Mouse (Mus musculus) heart, embryonic 14.5 days (tissue): ENCODE data around the gene Rgs14. TPM values are rescaled to one million over a fixed set of nuclear protein-coding genes. Genes with fewer than 3 reads are reported as not detected.

Experiments used
- ATAC-seq: fragments of 200-750 bp; cut with Nextera tagmentation; 2 replicates; pipeline ENCODE4 v1.8.0; 2017; ENCODE audit warnings: low read depth, moderate TSS enrichment; ENCODE audit not compliant: insufficient number of reproducible peaks, insufficient read depth, low FRiP score
- H3K27ac ChIP-seq, 2 experiments: fragments of 200-500 bp in 1 of 2; fragments of 300-500 bp in 1 of 2; sonication (generic) in 1 of 2; replicated peaks in 1 of 2; 2 replicates each; pipeline ENCODE4 v1.5.1; 2012 to 2014; ENCODE audit warnings: low read depth in 2 of 2, low read length in 2 of 2, control low read depth in 1 of 2, mild to moderate bottlenecking in 1 of 2, mixed read lengths in 1 of 2; ENCODE audit not compliant: control insufficient read depth in 1 of 2, insufficient read depth in 1 of 2
- H3K27me3 ChIP-seq: fragments of 300-500 bp; sonication (generic); 2 replicates; pipeline ENCODE4 v1.6.1; 2014; ENCODE audit warnings: mild to moderate bottlenecking, low read length, control low read depth; ENCODE audit not compliant: control insufficient read depth, insufficient read depth
- H3K36me3 ChIP-seq: fragments of 300-500 bp; sonication (generic); 2 replicates; pipeline ENCODE4 v1.6.1; 2014; ENCODE audit warnings: mild to moderate bottlenecking, control low read depth, low read length, mixed read lengths; ENCODE audit not compliant: control insufficient read depth, insufficient read depth
- H3K4me1 ChIP-seq, 2 experiments: fragments of 200-500 bp in 1 of 2; fragments of 300-500 bp in 1 of 2; sonication (generic) in 1 of 2; 2 replicates each; pipeline ENCODE4 v1.6.1; 2012 to 2014; ENCODE audit warnings: low read length in 2 of 2, control low read depth in 1 of 2, mixed read lengths in 1 of 2; ENCODE audit not compliant: control insufficient read depth in 2 of 2, insufficient read depth in 2 of 2
- H3K4me2 ChIP-seq: fragments of 300-500 bp; sonication (generic); 2 replicates; pipeline ENCODE4 v1.6.1; 2014; ENCODE audit warnings: mild to moderate bottlenecking, low read length
- H3K4me3 ChIP-seq, 2 experiments: fragments of 200-500 bp in 1 of 2; fragments of 300-500 bp in 1 of 2; sonication (generic) in 1 of 2; 2 replicates each; pipeline ENCODE4 v1.5.1; 2012 to 2014; ENCODE audit warnings: low read length in 2 of 2, mild to moderate bottlenecking in 2 of 2, control low read depth in 1 of 2, low read depth in 1 of 2, moderate library complexity in 1 of 2; ENCODE audit not compliant: control insufficient read depth in 1 of 2, insufficient read depth in 1 of 2
- H3K9ac ChIP-seq: fragments of 300-500 bp; sonication (generic); 2 replicates; pipeline ENCODE4 v1.6.1; 2014; ENCODE audit warnings: mild to moderate bottlenecking, low read length
- H3K9me3 ChIP-seq: fragments of 300-500 bp; sonication (generic); 2 replicates; pipeline ENCODE4 v1.6.1; 2016; ENCODE audit warnings: low read length, control low read depth; ENCODE audit not compliant: control insufficient read depth
- WGBS: fragments of 180-500 bp; shearing (Covaris S2); extraction: QIAGEN DNeasy Blood & Tissue Kit; methylation state at CpG from one replicate; pipeline ENCODE4 v1.1.7; 2014; 5-methylcytosine and 5-hydroxymethylcytosine counted together
- polyA plus RNA-seq: library from polyadenylated mRNA; unstranded; fragments of >200 nt; fragmentation: Nextera tagmentation; extraction: Ambion mirVana; gene quantifications from 2 replicates; pipeline ENCODE4 v1.2.1, GENCODE M21; 2014

Gene Rgs14
- polyA plus RNA-seq, 1 experiment from 2014 or later: 0.45 TPM

DNA sequence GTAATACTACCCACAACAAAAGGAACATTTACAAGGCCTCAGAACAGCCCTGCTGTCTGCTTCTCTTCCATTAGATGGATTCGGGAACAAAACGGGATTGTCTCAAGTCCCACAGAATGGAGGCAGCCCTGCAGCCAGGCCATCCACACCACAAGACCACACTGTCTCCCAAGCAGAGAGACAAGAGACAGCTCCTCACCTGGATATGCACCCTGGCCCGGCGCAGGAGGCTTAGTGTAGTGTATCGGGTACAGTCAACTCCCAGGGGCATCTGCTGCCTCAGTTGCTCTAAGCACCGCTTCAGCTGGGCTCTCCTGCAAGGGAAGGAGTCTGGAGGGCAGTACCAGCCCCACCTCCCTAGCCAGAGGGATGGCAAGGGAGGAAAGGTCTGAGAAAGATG, 41.4 kb upstream of the Rgs14 start:
- ATAC-seq: no peak
- Histone ChIP-seq H3K9ac (peak overlapping the region; percentile 71; the same call in 1 of the 2 replicates), H3K9me3 (no peaks in the 10 kb centered on the region), H3K4me2 (peak overlapping the region; percentile 79), H3K27me3 (no peaks in the 10 kb centered on the region), H3K4me3 (peak overlapping the region in 1 of 2 experiments; percentile 60; a peak in 1 of 4 replicates), H3K4me1 (peaks cover 22 to 41% of the 10 kb centered on the region in 2 experiments; a peak in 3 of 4 replicates), H3K27ac (no peak overlapping the region), H3K36me3 (peaks cover 33% of the 10 kb centered on the region)
- 83% methylated on average over 6 of the region's 6 CpGs for WGBS

DNA sequence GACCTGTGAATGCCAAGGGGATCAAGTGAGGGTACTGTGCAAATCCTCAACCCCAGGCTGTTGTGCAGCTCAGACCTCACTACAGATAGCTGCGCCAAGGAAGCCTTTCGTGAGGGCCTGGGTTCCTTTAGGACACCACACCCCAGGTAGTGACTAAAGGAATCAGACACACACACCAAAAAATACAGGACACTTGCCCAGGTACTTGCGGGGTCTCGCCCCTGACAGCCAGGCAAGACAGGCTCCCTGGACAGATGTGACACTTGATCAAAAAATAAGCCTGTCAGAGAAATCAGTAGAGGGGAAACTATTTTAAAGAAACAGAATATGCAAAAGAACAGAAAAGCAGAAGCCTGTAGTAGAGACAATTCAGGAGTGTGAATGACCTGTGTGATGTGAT, 40.9 kb upstream of the Rgs14 start:
- Histone ChIP-seq H3K4me3 (peak overlapping the region; percentile 60 to 74), H3K27me3 (no peaks in the 10 kb centered on the region), H3K4me2 (peak overlapping the region; percentile 79), H3K27ac (no peak overlapping the region), H3K4me1 (peaks cover 19 to 36% of the 10 kb centered on the region in 2 experiments; a peak in 3 of 4 replicates), H3K36me3 (peaks cover 28% of the 10 kb centered on the region), H3K9ac (peak overlapping the region; percentile 71), H3K9me3 (no peaks in the 10 kb centered on the region)
- WGBS: 81% methylated on average over 4 of the region's 4 CpGs
- ATAC-seq: no peak

DNA sequence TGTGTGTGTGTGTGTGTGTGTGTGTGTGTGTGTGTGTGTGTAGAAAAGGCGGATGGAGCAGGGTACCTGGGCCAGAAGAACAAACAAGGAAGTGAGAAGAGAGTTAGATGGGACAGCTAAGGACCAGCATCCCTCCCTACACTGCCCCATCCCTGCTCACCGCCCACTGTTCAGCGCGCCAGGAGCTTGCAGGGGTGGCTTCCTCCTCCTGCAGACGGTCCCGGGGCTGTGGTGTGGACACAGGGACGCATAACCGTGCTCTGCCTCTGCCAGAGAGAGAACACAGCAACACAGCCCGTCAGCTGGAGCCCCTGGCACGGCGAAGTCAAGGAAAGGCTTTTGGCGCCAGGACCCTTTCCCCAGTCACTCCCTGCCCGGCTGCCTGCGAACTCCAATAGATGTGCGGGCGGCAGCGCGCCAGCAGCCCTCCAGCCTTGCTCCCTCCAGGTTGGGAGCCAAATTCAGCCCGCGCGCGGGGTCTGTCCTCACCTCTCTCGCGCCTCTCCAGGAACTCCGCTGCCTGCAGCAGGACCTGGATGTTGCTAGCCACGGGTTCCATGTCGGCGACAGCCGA, 40.3 kb upstream of the Rgs14 start:
- H3K4me1 ChIP-seq: peaks cover 19 to 30% of the 10 kb centered on the region in 2 experiments; a peak in 3 of 4 replicates
- WGBS: 1% methylated on average over 28 of the region's 29 CpGs
- no peaks in the 10 kb centered on the region for H3K9me3 ChIP-seq
- H3K4me2 ChIP-seq: peak overlapping the region; percentile 79
- peak overlapping the region; percentile 27 to 63; a peak in 3 of 4 replicates for H3K27ac ChIP-seq
- peak overlapping the region; percentile 60 to 74 for H3K4me3 ChIP-seq
- peak overlapping the region; percentile 71 for H3K9ac ChIP-seq
- H3K27me3 ChIP-seq: no peaks in the 10 kb centered on the region
- peaks cover 22% of the 10 kb centered on the region for H3K36me3 ChIP-seq
- ATAC-seq: peak; percentile 6; the same call in 1 of the 2 replicates

DNA sequence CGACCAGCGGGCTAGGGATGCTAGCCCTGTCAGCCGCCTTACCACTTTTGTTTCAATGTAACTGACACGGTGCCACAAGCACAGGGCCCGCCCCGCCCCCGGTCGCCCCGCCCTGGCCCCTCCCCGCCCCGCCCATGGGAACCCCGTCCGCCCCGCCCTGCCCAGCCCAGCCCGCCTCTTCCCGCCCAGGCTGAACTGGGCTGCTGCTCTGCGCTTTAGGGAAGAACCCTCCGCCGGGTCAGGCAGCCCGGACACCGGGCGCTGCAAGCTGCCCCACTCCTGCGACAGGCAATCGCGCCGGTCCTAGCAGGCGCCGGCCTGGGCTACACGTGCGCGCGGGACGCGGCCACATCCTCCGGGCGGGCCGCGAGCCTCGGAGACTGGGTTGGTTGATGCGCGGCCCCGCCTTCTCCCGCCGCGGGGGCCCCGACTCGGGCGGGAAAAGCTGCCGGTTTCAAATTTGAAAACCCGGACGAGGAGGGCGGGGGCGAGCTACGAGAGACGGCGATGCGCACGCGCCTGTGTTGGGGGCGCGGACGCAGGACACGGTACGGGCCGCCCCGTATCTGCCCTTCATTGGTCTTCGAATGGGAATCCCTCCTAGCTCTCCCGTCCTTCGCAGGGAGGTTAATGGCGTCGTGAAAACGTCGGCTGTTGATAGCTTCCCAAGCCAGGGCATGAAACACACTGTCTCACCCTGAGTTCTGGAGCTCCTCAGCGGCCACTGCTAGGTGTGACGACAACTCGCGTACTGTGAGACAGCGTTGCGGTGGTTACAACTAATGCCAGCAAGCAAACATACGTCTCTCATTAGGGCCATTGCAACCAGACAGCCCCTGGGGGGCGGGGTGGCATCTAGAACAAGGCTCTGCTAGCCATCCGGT, 39.6 kb upstream of the Rgs14 start, which contains the start of gene Mxd3:
Gene Mxd3 (minus strand): TSS at position 141 of the 884 bp plus-strand sequence.
- no peaks in the 10 kb centered on the region for H3K9me3 ChIP-seq
- peaks cover 19 to 30% of the 10 kb centered on the region in 2 experiments; a peak in 3 of 4 replicates for H3K4me1 ChIP-seq
- peak; percentile 80 for ATAC-seq
- H3K36me3 ChIP-seq: peaks cover 16% of the 10 kb centered on the region
- H3K4me3 ChIP-seq: peak within 1 kb of the TSS; percentile 60 to 74
- whole genome bisulfite sequencing: under 1% methylated on average over 72 of the region's 82 CpGs
- H3K4me2 ChIP-seq: peak within 1 kb of the TSS; percentile 79
- H3K27me3 ChIP-seq: no peaks in the 10 kb centered on the region
- H3K9ac ChIP-seq: peak within 1 kb of the TSS; percentile 71
- H3K27ac ChIP-seq: peak within 1 kb of the TSS; percentile 72 to 84

DNA sequence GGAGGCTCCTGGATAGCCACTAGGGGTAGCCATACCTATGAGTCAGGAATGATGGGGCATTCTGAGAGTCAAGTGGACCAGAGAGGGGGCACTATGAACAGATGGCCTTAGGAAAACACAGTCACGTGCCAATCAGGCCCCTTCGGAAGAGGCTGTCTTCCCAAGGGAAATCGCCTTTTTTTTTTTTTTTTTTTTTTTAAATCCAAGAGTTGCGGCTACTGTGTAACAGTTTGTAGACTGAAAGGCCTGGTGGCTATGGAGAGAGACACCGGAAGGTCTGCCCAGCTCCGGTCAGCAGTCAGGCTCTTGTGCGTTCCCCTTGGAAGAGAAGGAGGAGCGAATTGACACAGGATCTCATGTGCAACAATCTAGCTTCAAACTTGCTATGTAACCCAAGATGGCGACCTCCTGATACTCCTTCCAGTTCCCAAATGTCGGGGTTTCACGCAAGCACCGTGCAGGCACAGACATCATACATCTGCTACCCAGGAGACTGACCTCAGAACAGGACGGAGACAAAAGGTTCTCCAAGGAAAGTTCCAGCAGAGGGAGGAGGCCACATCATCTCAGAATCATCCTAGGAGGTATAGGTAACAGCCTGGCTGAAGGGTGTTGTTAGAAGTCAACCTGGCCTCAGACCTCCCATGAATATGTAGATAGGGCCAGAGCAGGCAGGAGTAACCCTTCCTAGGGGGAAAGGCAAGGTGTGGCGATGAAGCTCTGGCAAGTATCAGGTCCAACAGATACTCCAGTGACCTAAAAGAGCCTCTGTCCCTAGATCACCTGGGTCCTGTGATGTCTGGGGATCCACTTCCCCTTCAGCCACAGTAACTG, 38.7 kb upstream of the Rgs14 start:
- ATAC-seq: no peak
- Histone ChIP-seq H3K9me3 (no peaks in the 10 kb centered on the region), H3K4me3 (peak overlapping the region; percentile 60 to 74), H3K27me3 (no peaks in the 10 kb centered on the region), H3K4me2 (peak overlapping the region; percentile 79), H3K4me1 (peaks cover 19 to 30% of the 10 kb centered on the region in 2 experiments; a peak in 3 of 4 replicates), H3K36me3 (peaks cover 8% of the 10 kb centered on the region), H3K9ac (peak overlapping the region; percentile 71), H3K27ac (peak overlapping the region; percentile 50 to 84; a peak in 3 of 4 replicates)
- 46% methylated on average over 14 of the region's 14 CpGs for WGBS

DNA sequence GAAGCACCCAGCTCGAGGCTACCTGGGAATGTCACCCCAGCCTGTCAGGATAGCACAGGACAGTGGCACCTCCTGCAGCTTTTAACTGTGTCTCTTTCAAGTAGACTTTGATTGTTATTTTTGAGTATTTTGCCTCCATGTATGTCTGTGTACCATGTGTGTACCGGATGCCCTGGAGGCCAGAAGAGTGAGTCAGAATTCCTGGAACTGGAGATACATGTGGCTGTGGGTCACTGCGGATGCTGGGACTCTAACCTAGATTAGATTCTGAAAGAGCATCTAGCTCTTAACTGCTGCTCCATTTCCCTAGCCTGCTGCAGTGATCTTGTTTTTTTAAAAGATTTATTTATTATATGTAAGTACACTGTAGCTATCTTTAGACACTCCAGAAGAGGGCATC, 37.2 kb upstream of the Rgs14 start:
- no peak overlapping the region for H3K4me2 ChIP-seq
- peaks cover 19 to 28% of the 10 kb centered on the region in 2 experiments; a peak in 3 of 4 replicates for H3K4me1 ChIP-seq
- no peaks in the 10 kb centered on the region for H3K27me3 ChIP-seq
- no peaks in the 10 kb centered on the region for H3K9me3 ChIP-seq
- ATAC-seq: no peak
- H3K4me3 ChIP-seq: no peak overlapping the region
- 69% methylated on average over 3 of the region's 3 CpGs for WGBS
- H3K27ac ChIP-seq: no peak overlapping the region
- no peak overlapping the region for H3K9ac ChIP-seq
- no peaks in the 10 kb centered on the region for H3K36me3 ChIP-seq

DNA sequence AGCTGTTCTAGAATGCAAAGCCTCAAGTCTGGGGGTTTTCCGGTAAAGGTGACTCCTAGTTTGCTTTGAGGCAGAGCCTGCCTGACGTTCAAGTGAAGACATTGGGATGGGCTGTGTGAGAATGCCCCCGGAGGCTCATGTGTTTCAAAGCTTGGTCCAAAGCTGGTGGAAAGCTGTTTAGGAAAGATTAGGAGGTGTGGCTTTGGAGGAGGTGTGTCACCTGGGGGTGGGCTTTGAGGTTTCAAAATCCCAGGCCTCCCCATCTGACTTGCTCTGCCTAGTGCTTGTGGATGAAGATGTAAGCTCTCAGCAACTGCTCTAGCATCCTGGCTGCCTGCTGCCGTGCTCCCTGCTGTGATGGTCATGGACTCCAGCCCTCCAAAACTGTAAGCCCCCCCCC, 33.8 kb upstream of the Rgs14 start:
- peaks cover 2 to 4% of the 10 kb centered on the region in 2 experiments; a peak in 3 of 4 replicates for H3K4me1 ChIP-seq
- H3K27me3 ChIP-seq: no peaks in the 10 kb centered on the region
- H3K4me3 ChIP-seq: no peak overlapping the region
- no peaks in the 10 kb centered on the region for H3K36me3 ChIP-seq
- 69% methylated on average over 4 of the region's 4 CpGs for WGBS
- no peak for ATAC-seq
- H3K4me2 ChIP-seq: no peak overlapping the region
- H3K27ac ChIP-seq: no peak overlapping the region
- H3K9ac ChIP-seq: no peak overlapping the region
- H3K9me3 ChIP-seq: no peaks in the 10 kb centered on the region
